Mouse (Mus musculus) midbrain, embryonic 13.5 days (tissue): ENCODE results near the gene Erc2. TPM values are rescaled to one million over a fixed set of nuclear protein-coding genes. Genes with fewer than 3 reads are reported as not detected.
"Not testable (repeated sequence)": the region's sequence is repeated elsewhere in the genome, so short reads cannot be mapped to it uniquely, and the experiment has no call there.

Source experiments
- ATAC-seq: fragments of 200-750 bp; cut with Nextera tagmentation; 2 replicates; pipeline ENCODE4 v1.8.0; 2017; ENCODE audit warnings: mild to moderate bottlenecking, moderate TSS enrichment, moderate library complexity
- H3K27ac ChIP-seq: fragments of 300-500 bp; sonication (generic); 2 replicates; pipeline ENCODE4 v1.5.1; 2015; ENCODE audit warnings: inconsistent platforms, mild to moderate bottlenecking, moderate library complexity
- H3K27me3 ChIP-seq: fragments of 300-500 bp; sonication (generic); 2 replicates; pipeline ENCODE4 v1.6.1; 2015; ENCODE audit warnings: mild to moderate bottlenecking, inconsistent platforms
- H3K36me3 ChIP-seq: fragments of 300-500 bp; sonication (generic); 2 replicates; pipeline ENCODE4 v1.6.1; 2015; ENCODE audit warnings: mild to moderate bottlenecking, inconsistent platforms
- H3K4me1 ChIP-seq: fragments of 300-500 bp; sonication (generic); replicated peaks from 2 replicates; pipeline ENCODE4 v1.6.1; 2015; ENCODE audit warnings: inconsistent platforms
- H3K4me2 ChIP-seq: fragments of 300-500 bp; sonication (generic); replicated peaks from 2 replicates; pipeline ENCODE4 v1.6.1; 2015; ENCODE audit warnings: moderate library complexity, mild to moderate bottlenecking, inconsistent platforms
- H3K4me3 ChIP-seq: fragments of 300-500 bp; sonication (generic); replicated peaks from 2 replicates; pipeline ENCODE4 v1.5.1; 2015; ENCODE audit warnings: mild to moderate bottlenecking, inconsistent platforms
- H3K9ac ChIP-seq: fragments of 300-500 bp; sonication (generic); replicated peaks from 2 replicates; pipeline ENCODE4 v1.6.1; 2015; ENCODE audit warnings: mild to moderate bottlenecking, inconsistent platforms
- H3K9me3 ChIP-seq: fragments of 300-500 bp; sonication (generic); 2 replicates; pipeline ENCODE4 v1.6.1; 2016; ENCODE audit warnings: mild to moderate bottlenecking, inconsistent platforms
- WGBS: fragments of 180-500 bp; shearing (Covaris S2); methylation state at CpG from one replicate; pipeline ENCODE4 v1.1.7; 2015; 5-methylcytosine and 5-hydroxymethylcytosine counted together
- polyA plus RNA-seq: library from polyadenylated mRNA; unstranded; fragments of >200 nt; fragmentation: Nextera tagmentation; extraction: Ambion mirVana; gene quantifications from 2 replicates; pipeline ENCODE4 v1.2.1, GENCODE M21; 2015

Erc2 gene
- polyA plus RNA-seq, 1 experiment from 2014 or later = 79.0 TPM

DNA sequence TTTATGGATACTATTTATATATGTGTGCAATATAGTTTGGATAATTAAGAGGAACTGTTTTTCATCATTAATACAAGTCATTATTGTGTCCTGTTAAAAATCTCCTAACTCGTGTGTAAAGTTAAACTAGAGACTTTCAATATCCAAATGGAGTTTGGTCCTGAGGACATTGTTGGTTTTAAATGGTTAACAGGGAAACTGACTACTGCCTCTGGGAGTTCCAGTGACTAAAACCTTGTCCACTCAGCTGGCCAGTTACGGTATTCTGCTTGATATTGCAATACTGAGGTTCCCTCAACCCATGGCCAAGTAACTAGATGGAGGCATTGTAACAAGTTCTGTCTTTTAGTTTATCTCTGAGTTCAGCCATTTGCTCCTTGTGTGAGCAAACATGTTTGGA lies 229.0 kb downstream of the Erc2 start:
- H3K9ac ChIP-seq = no peak overlapping the region
- no peaks in the 10 kb centered on the region for H3K9me3 ChIP-seq
- no peak overlapping the region for H3K27ac ChIP-seq
- no peak overlapping the region for H3K4me3 ChIP-seq
- H3K4me2 ChIP-seq = no peak overlapping the region
- H3K4me1 ChIP-seq = 0 out of 2 replicates have a peak, but pooled peaks cover 5% of the 10 kb centered on the region
- 93% methylated on average over 2 of the region's 2 CpGs for WGBS
- no peaks in the 10 kb centered on the region for H3K36me3 ChIP-seq
- no peak for ATAC-seq
- no peaks in the 10 kb centered on the region for H3K27me3 ChIP-seq

GRCm38 (mm10) chr14:27852606-27853005 lies 230.4 kb downstream of the Erc2 start:
- H3K9me3 ChIP-seq = no peaks in the 10 kb centered on the region
- no peaks in the 10 kb centered on the region for H3K27me3 ChIP-seq
- no peak overlapping the region for H3K4me3 ChIP-seq
- no peak for ATAC-seq
- no peak overlapping the region for H3K27ac ChIP-seq
- H3K36me3 ChIP-seq = no peaks in the 10 kb centered on the region
- no peak overlapping the region for H3K4me2 ChIP-seq
- 95% methylated on average over 6 of the region's 6 CpGs for WGBS
- H3K4me1 ChIP-seq = 0 out of 2 replicates have a peak, but pooled peaks cover 5% of the 10 kb centered on the region
- no peak overlapping the region for H3K9ac ChIP-seq

DNA sequence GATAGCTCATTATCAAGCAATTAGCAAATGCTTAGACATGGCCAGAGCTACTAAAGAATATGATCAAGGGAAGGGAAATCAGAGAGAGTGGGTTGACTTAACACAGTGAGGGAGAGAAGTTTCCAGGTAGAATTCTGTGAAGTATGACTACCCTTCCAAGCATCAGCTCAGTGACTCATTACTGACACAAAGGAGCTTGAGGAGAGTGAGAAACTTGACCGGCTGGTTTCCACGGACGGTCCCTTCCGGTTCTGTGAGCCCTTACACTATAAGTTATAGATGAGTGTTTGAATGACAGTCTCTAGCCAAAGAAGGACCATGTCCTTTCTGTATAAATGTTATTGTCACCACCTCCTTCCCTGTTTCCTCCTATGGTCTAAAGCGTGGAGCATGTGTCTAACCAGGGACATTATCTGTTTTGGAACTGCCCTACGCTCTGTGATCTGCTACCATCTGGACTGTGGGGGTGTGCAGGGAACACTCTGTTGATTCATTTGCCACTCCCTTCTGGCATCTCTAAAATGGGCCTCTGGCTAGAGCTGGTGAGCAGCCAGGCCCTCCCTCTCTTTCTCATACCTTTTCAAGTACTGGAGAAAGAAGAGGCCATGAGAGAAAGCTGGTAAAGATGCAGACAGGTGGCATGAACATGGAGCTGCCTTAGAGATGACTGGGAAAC lies 238.3 kb downstream of the Erc2 start:
- H3K9me3 ChIP-seq = no peaks in the 10 kb centered on the region
- H3K27ac ChIP-seq = no peak overlapping the region
- H3K36me3 ChIP-seq = no peaks in the 10 kb centered on the region
- 95% methylated on average over 6 of the region's 6 CpGs for WGBS
- no peaks in the 10 kb centered on the region for H3K27me3 ChIP-seq
- 0 out of 2 replicates have a peak, but pooled peaks cover 5% of the 10 kb centered on the region for H3K4me1 ChIP-seq
- no peak overlapping the region for H3K9ac ChIP-seq
- H3K4me3 ChIP-seq = no peak overlapping the region
- no peak overlapping the region for H3K4me2 ChIP-seq
- no peak for ATAC-seq

DNA sequence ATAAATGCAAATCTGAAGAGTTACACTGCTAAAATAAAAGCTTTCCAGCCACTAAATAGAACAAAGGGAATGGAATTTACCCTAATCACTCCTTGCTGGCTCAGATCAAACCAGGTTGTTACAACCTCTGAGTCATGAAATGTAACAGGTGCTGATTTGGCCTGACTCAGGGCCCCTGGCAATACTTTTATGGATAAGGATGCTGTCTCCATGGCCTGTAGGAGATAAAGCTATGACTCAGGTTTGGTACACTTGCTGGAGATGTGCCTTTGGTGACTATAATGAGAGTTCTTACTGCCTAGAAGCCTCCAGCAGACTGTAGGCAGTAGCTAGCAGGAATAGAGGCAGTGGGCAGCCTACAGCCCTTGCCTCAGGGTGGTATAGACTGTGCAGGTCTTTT lies 240.1 kb downstream of the Erc2 start:
- no peaks in the 10 kb centered on the region for H3K27me3 ChIP-seq
- no peak overlapping the region for H3K27ac ChIP-seq
- H3K36me3 ChIP-seq = no peaks in the 10 kb centered on the region
- H3K4me1 ChIP-seq = no peaks in the 10 kb centered on the region
- no peak overlapping the region for H3K4me2 ChIP-seq
- H3K9me3 ChIP-seq = no peaks in the 10 kb centered on the region
- no peak overlapping the region for H3K4me3 ChIP-seq
- no peak overlapping the region for H3K9ac ChIP-seq
- no peak for ATAC-seq

DNA sequence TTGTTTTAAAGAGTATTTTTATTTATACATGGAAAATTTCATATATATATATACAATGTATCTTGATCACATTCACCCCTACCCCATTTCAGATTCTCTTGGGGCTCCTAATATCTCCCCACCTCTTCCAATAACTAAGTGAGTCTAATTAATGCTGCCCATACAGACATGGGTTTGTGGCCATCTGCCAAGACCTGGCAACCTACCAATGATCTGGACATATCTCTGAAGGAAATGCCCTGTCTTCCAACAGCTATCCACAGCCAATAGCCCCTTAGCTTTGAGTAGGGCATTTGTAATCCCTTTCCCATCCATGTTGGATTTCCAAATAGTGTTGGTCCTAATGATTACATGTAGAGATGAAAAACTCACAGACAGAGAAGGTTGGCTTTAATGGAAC lies 245.2 kb downstream of the Erc2 start:
- Histone ChIP-seq H3K4me3 (no peak overlapping the region), H3K4me1 (no peaks in the 10 kb centered on the region), H3K27me3 (no peaks in the 10 kb centered on the region), H3K9ac (no peak overlapping the region), H3K9me3 (no peaks in the 10 kb centered on the region), H3K27ac (no peak overlapping the region), H3K36me3 (no peaks in the 10 kb centered on the region), H3K4me2 (no peak overlapping the region)
- no peak for ATAC-seq

GRCm38 (mm10) chr14:27873619-27874018 lies 251.4 kb downstream of the Erc2 start:
- 96% methylated on average over 1 of the region's 1 CpGs for WGBS
- Histone ChIP-seq H3K4me1 (peaks cover 13% of the 10 kb centered on the region), H3K4me2 (no peak overlapping the region), H3K9ac (no peak overlapping the region), H3K27me3 (no peaks in the 10 kb centered on the region), H3K36me3 (no peaks in the 10 kb centered on the region), H3K27ac (no peak overlapping the region), H3K9me3 (no peaks in the 10 kb centered on the region), H3K4me3 (no peak overlapping the region)
- no peak for ATAC-seq

DNA sequence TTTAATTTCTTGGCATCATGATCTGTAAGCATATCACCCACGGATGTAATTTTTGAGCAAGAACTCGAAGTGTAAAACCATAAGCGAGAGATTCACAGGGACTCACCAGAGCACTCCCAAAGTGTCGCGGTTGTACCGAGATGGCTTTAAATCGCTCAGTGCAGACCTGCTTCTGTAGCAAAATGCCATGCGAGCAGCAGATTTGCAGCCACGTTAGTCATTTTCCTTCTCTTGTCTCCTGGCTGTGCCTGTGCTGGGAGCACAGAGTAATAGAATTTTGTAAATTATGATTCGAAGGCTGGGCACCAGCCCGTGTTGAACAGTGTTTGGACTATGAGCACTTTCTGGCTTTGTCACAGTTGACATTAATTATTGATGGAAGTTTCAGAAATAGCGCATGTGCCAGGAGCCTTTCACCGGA lies 253.8 kb downstream of the Erc2 start:
- H3K4me3 ChIP-seq = no peak overlapping the region
- WGBS = 63% methylated on average over 13 of the region's 13 CpGs
- H3K4me1 ChIP-seq = peaks cover 13% of the 10 kb centered on the region
- H3K27me3 ChIP-seq = no peaks in the 10 kb centered on the region
- H3K9ac ChIP-seq = no peak overlapping the region
- no peak overlapping the region for H3K27ac ChIP-seq
- H3K36me3 ChIP-seq = no peaks in the 10 kb centered on the region
- H3K9me3 ChIP-seq = no peaks in the 10 kb centered on the region
- ATAC-seq = no peak
- no peak overlapping the region for H3K4me2 ChIP-seq

GRCm38 (mm10) chr14:27881972-27882371 lies 259.7 kb downstream of the Erc2 start:
- Histone ChIP-seq H3K9ac (no peak overlapping the region), H3K27me3 (no peaks in the 10 kb centered on the region), H3K4me3 (no peak overlapping the region), H3K4me1 (no peaks in the 10 kb centered on the region), H3K36me3 (no peaks in the 10 kb centered on the region), H3K9me3 (no peaks in the 10 kb centered on the region), H3K4me2 (no peak overlapping the region), H3K27ac (no peak overlapping the region)
- WGBS = 86% methylated on average over 5 of the region's 5 CpGs
- ATAC-seq = no peak

GRCm38 (mm10) chr14:27886337-27886736 lies 264.1 kb downstream of the Erc2 start:
- not testable (repeated sequence) for H3K4me1 ChIP-seq, H3K27ac ChIP-seq, H3K9me3 ChIP-seq, H3K4me2 ChIP-seq, H3K36me3 ChIP-seq, H3K9ac ChIP-seq, H3K4me3 ChIP-seq, ATAC-seq, H3K27me3 ChIP-seq
- 60% methylated on average over 5 of the region's 5 CpGs for WGBS

DNA sequence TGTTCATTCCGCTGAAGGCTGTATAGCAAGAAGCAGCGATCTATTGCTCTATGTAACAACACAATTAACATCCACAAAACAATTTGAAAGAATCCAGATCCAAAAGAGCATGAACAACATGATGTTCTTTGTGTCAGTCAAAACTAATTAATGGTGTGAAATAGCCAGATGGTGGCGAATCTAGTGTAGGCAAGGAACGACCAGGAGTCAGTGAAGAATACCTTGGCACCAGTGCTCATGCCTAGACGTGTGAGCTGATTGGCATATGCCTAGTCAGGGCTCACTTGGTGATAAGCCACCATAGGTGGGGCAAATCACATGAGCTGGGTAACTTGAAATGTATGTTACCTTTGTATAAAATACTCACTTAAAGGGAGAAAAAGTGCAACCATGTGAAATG lies 265.3 kb downstream of the Erc2 start:
- H3K27ac ChIP-seq = no peak overlapping the region
- H3K9me3 ChIP-seq = no peaks in the 10 kb centered on the region
- H3K4me1 ChIP-seq = no peaks in the 10 kb centered on the region
- H3K9ac ChIP-seq = no peak overlapping the region
- no peaks in the 10 kb centered on the region for H3K36me3 ChIP-seq
- H3K4me3 ChIP-seq = no peak overlapping the region
- H3K27me3 ChIP-seq = no peaks in the 10 kb centered on the region
- H3K4me2 ChIP-seq = no peak overlapping the region
- no peak for ATAC-seq
- WGBS = 80% methylated on average over 5 of the region's 5 CpGs

DNA sequence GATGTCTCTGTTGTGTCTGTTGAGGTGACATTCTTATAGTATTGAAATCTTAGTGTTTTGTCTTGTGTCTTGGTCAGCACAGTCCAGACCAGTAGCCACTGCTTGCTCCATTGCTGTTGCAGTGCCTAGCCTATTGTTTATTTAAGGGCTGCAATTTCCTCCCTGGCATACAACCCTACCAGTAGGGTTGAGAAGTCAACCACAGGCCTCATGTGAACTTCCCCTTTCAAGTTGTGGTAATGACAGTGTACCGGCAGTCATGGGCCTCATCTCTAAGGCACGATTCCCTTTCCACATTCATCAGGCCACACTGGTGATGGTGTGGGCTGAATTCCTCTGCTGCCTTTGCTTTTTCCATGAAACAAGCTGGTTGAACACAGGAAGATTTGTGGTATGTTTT lies 267.4 kb downstream of the Erc2 start:
- H3K4me1 ChIP-seq = no peaks in the 10 kb centered on the region
- H3K9ac ChIP-seq = no peak overlapping the region
- no peak overlapping the region for H3K4me3 ChIP-seq
- H3K27ac ChIP-seq = no peak overlapping the region
- ATAC-seq = no peak
- H3K36me3 ChIP-seq = no peaks in the 10 kb centered on the region
- no peaks in the 10 kb centered on the region for H3K27me3 ChIP-seq
- WGBS = 93% methylated on average over 2 of the region's 2 CpGs
- H3K9me3 ChIP-seq = no peaks in the 10 kb centered on the region
- H3K4me2 ChIP-seq = no peak overlapping the region

- H3K27ac ChIP-seq = no peak overlapping the region
- WGBS = 92% methylated on average over 2 of the region's 2 CpGs
- H3K9ac ChIP-seq = no peak overlapping the region
- no peaks in the 10 kb centered on the region for H3K9me3 ChIP-seq
- H3K27me3 ChIP-seq = no peaks in the 10 kb centered on the region
- no peak overlapping the region for H3K4me2 ChIP-seq
- no peaks in the 10 kb centered on the region for H3K4me1 ChIP-seq
- ATAC-seq = no peak
- no peaks in the 10 kb centered on the region for H3K36me3 ChIP-seq
- no peak overlapping the region for H3K4me3 ChIP-seq
These were observed 270.2 kb downstream of the Erc2 start for GRCm38 (mm10) chr14:27892416-27892815.

- H3K4me2 ChIP-seq = no peak overlapping the region
- no peaks in the 10 kb centered on the region for H3K27me3 ChIP-seq
- H3K9me3 ChIP-seq = no peaks in the 10 kb centered on the region
- H3K9ac ChIP-seq = no peak overlapping the region
- no peaks in the 10 kb centered on the region for H3K4me1 ChIP-seq
- no peak overlapping the region for H3K4me3 ChIP-seq
- H3K27ac ChIP-seq = peak overlapping the region; percentile 2; the same call in 1 of the 2 replicates
- no peak for ATAC-seq
- 68% methylated on average over 5 of the region's 5 CpGs for WGBS
- H3K36me3 ChIP-seq = no peaks in the 10 kb centered on the region
These were observed 279.5 kb downstream of the Erc2 start for GRCm38 (mm10) chr14:27901772-27902171.
